Mouse (Mus musculus) forebrain, embryonic 11.5 days (tissue): ENCODE data around the gene Yeats2. TPM values are rescaled to one million over a fixed set of nuclear protein-coding genes. Genes with fewer than 3 reads are reported as not detected.

ENCODE experiments used
- ATAC-seq: fragments of 200-750 bp; cut with Nextera tagmentation; replicated peaks from 2 replicates; pipeline ENCODE4 v1.8.0; 2017; ENCODE audit warnings: moderate TSS enrichment; ENCODE audit not compliant: low FRiP score
- DNase-seq: peaks from one replicate; pipeline ENCODE4 v3.0.0-alpha.2; 2017; ENCODE audit warnings: low spot score
- H3K27ac ChIP-seq: fragments of 300-500 bp; sonication (generic); 2 replicates; pipeline ENCODE4 v1.5.1; 2014; ENCODE audit warnings: low read depth, low read length
- H3K27me3 ChIP-seq: fragments of 300-500 bp; sonication (generic); 2 replicates; pipeline ENCODE4 v1.6.1; 2014; ENCODE audit warnings: mild to moderate bottlenecking, low read length, mixed read lengths; ENCODE audit not compliant: control insufficient read depth, insufficient read depth
- H3K36me3 ChIP-seq: fragments of 300-500 bp; sonication (generic); 2 replicates; pipeline ENCODE4 v1.6.1; 2014; ENCODE audit warnings: mild to moderate bottlenecking, low read length, moderate library complexity, mixed read lengths; ENCODE audit not compliant: control insufficient read depth, insufficient read depth
- H3K4me1 ChIP-seq: fragments of 300-500 bp; sonication (generic); replicated peaks from 2 replicates; pipeline ENCODE4 v1.6.1; 2014; ENCODE audit warnings: low read length, mixed read lengths; ENCODE audit not compliant: control insufficient read depth, insufficient read depth
- H3K4me2 ChIP-seq: fragments of 300-500 bp; sonication (generic); 2 replicates; pipeline ENCODE4 v1.6.1; 2014; ENCODE audit warnings: low read depth, mild to moderate bottlenecking, low read length, moderate library complexity, mixed read lengths; ENCODE audit not compliant: severe bottlenecking
- H3K4me3 ChIP-seq: fragments of 300-500 bp; sonication (generic); 2 replicates; pipeline ENCODE4 v1.5.1; 2014; ENCODE audit warnings: low read depth, low read length
- H3K9ac ChIP-seq: fragments of 300-500 bp; sonication (generic); 2 replicates; pipeline ENCODE4 v1.6.1; 2014; ENCODE audit warnings: low read length
- H3K9me3 ChIP-seq: fragments of 300-500 bp; sonication (generic); 2 replicates; pipeline ENCODE4 v1.6.1; 2016; ENCODE audit warnings: low read length, mixed read lengths; ENCODE audit not compliant: control insufficient read depth
- WGBS: fragments of 180-500 bp; shearing (Covaris S2); extraction: QIAGEN DNeasy Blood & Tissue Kit; methylation state at CpG from one replicate; pipeline ENCODE4 v1.1.7; 2014; 5-methylcytosine and 5-hydroxymethylcytosine counted together
- polyA plus RNA-seq: library from polyadenylated mRNA; unstranded; fragments of >200 nt; fragmentation: Nextera tagmentation; extraction: Ambion mirVana; gene quantifications from 2 replicates; pipeline ENCODE4 v1.2.1, GENCODE M21; 2014

The Yeats2 gene
- polyA plus RNA-seq, 1 experiment from 2014 or later: 51.4 TPM

DNA sequence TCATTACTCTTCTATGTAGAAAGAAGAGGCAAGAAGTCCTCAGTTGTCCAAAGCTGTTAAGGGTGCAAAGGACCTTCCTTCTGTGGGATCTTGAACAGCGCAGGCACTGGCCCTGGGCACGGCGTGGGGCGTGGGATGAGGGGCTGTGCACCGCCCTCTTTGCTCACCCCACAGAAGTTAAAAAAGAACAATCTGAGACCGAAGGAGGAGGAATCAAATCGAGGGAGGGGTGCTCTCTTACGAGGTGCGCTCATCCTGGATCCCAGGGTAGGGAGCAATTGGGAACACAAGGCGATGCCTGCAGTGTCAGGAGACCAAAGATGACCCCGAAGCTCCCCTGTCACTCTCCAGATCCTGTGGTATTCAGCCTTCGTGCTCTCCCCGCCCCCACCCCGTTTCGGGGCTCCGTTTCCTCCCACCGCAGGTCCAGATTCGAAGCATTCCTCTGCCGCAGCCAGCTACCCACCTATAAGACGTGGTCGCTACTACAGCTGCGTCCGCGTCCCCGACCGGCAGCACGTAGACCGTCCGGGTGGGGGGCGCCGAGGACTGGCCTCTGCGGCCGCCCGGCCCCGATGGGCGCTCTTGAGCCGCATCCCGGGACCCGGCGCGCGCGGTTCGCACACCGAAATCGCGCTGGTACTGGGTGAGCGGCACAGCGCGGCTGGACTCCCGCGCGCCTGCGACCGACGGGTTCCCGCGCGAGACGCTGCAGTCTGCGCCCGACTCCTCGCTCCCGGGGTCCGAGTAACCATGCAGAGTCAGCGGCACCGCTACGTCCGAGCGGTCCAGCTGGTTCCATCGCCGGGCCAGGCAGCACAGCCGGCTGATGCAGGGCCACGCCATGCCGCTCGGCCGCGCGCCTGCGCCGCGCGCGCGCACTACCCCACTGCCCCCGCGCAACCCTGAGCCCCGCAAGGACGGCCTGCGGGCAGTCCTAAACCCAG is 99.9 kb downstream of the Yeats2 start, which contains the start of gene Map6d1:
Gene Map6d1 (minus strand): TSS at position 891 of the 947 bp plus-strand sequence.
- Histone ChIP-seq H3K27me3 (no peaks in the 10 kb centered on the region), H3K4me2 (peak within 1 kb of the TSS; percentile 86), H3K4me1 (peaks cover 4% of the 10 kb centered on the region; the same call in 1 of the 2 replicates), H3K4me3 (peak within 1 kb of the TSS; percentile 68), H3K9ac (peak within 1 kb of the TSS; percentile 73), H3K27ac (no peak within 1 kb of the TSS), H3K36me3 (no peaks in the 10 kb centered on the region), H3K9me3 (no peaks in the 10 kb centered on the region)
- ATAC-seq (peak; percentile 84), DNase-seq (peak; percentile 81)
- under 1% methylated on average over 90 of the region's 90 CpGs for WGBS

DNA sequence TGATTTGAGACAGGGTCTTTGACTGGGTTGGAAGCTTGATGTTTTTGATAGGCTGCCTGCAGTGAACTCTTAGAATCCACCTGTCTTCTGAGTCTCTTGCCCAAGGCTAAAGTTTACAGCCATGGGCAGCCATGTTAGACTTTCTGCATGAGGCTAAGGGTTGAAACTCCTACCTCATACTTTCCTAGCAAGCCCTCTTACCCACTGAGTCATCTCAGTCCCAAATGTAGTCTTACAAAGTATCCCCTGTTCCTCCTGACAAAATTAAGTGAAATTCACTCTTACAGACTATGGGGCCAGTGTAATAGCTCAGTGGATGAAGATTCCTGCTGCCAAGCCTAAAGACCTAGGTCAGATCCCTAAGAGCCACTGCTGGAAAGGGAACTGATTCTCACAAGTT is 106.2 kb downstream of the Yeats2 start:
- no peak for ATAC-seq
- no peaks in the 10 kb centered on the region for H3K4me1 ChIP-seq
- no peaks in the 10 kb centered on the region for H3K27me3 ChIP-seq

DNA sequence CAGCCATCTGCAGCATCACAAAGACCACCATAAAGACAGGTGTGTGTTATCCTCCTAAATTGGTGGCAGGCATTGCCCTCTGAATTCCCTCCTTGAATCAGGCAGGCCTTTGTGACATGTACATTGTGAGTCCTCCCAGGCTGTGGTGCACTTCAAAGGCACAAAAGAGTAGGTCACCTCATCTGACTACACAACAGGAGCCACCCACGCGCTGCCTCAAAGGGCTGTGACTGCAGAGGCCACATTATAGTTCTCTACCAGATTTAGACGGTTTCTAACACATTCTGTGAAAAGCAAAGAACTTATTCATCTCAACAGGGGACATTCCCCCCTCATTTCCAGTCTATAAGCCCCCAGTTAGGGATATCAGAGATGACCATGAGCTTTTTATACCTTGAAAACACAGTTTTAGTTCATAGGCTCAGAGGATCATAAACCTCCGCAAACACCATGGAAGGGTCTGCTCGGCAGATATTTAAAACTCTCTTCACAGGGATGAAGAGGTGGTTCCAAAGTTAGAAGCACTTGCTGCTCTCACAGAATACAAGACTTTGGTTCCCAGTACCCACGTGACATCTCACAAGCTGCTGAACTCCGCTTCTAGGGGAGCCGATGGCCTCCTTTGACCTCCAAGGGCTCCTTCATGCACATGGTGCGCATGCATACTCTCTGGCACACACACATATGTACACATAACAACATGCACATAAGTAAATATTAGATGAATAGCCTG is 107.7 kb downstream of the Yeats2 start:
- ATAC-seq (no peak), DNase-seq (no peak)
- H3K27ac ChIP-seq: no peak overlapping the region
- H3K9ac ChIP-seq: no peak overlapping the region
- no peaks in the 10 kb centered on the region for H3K36me3 ChIP-seq
- WGBS: 83% methylated on average over 9 of the region's 9 CpGs
- no peak overlapping the region for H3K4me2 ChIP-seq
- no peaks in the 10 kb centered on the region for H3K4me1 ChIP-seq
- no peaks in the 10 kb centered on the region for H3K9me3 ChIP-seq
- H3K27me3 ChIP-seq: no peaks in the 10 kb centered on the region
- no peak overlapping the region for H3K4me3 ChIP-seq

More for the DNA sequence above, 106.2 kb downstream of the Yeats2 start:
- Histone ChIP-seq H3K27ac (no peak overlapping the region), H3K4me3 (no peak overlapping the region), H3K9ac (no peak overlapping the region), H3K36me3 (no peaks in the 10 kb centered on the region), H3K4me2 (no peak overlapping the region), H3K9me3 (no peaks in the 10 kb centered on the region)
- DNase-seq: no peak

DNA sequence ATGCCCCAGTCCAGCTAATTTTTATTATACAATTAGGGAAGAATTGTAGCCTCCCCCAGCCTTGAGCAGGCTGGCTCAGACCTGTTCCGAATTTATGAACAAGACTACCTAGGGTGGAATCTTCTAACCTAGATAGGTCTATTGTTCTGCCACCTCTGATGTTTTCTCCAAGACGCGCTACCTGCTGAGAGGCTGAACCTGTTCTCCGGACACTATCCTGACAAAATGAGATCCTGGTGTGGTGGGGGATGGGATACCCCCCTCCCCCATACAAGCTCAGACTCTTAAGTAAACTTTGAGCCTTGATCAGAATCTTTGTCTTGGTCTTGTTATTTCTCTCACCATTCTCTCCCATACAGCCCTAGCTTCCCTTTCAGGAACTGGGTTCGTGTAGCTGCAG is 117.1 kb downstream of the Yeats2 start:
- H3K9ac ChIP-seq: no peak overlapping the region
- no peaks in the 10 kb centered on the region for H3K4me1 ChIP-seq
- ATAC-seq (no peak), DNase-seq (no peak)
- H3K36me3 ChIP-seq: no peaks in the 10 kb centered on the region
- H3K4me3 ChIP-seq: no peak overlapping the region
- 84% methylated on average over 5 of the region's 5 CpGs for WGBS
- H3K9me3 ChIP-seq: no peaks in the 10 kb centered on the region
- no peak overlapping the region for H3K27ac ChIP-seq
- H3K4me2 ChIP-seq: no peak overlapping the region
- no peaks in the 10 kb centered on the region for H3K27me3 ChIP-seq

DNA sequence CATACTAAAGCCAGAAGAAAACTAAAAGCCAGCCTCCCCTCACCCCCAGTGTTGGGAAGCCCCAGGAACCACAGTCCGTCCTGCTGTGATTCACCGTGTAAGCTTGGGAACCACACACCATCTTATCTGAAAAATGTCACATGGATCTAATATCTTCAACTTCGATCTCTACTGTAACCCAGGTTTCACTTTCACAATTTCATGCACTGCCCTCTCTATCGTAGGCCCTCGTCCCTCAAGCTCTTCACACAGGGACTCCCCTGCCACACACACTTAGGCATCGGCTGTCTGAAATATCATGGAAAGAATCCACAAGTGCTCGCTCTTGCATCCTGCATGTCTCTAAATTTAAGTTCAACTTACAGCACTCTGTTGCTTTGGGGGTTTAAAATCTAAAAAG is 124.2 kb downstream of the Yeats2 start:
- DNase-seq (no peak), ATAC-seq (no peak)
- no peak overlapping the region for H3K4me3 ChIP-seq
- WGBS: 85% methylated on average over 7 of the region's 7 CpGs
- no peaks in the 10 kb centered on the region for H3K27me3 ChIP-seq
- H3K9ac ChIP-seq: no peak overlapping the region
- no peak overlapping the region for H3K4me2 ChIP-seq
- no peaks in the 10 kb centered on the region for H3K4me1 ChIP-seq
- H3K9me3 ChIP-seq: no peaks in the 10 kb centered on the region
- no peak overlapping the region for H3K27ac ChIP-seq
- no peaks in the 10 kb centered on the region for H3K36me3 ChIP-seq

DNA sequence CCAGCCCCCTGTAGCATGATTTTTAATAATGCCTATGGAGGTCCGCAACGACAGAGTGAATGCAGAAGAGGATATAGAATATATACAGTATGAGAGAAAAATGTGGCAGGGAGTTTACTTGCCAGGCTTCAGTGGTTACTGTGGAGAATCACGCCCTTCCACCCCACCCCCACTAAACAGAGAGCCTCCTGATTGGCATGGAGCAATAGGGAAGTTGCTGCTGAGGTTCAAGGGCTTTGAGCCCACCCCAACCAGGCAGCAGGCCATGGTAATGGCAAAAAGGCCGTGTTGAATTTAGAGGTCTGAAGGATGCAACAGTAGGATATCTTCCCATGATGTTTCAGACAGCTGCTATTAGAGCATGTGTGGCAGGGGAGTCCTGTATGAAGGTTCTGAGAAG is 130.5 kb downstream of the Yeats2 start:
- Histone ChIP-seq H3K27ac (no peak overlapping the region), H3K4me1 (no peaks in the 10 kb centered on the region), H3K27me3 (no peaks in the 10 kb centered on the region), H3K36me3 (no peaks in the 10 kb centered on the region), H3K9ac (no peak overlapping the region), H3K9me3 (no peaks in the 10 kb centered on the region), H3K4me2 (no peak overlapping the region), H3K4me3 (no peak overlapping the region)
- no peak for DNase-seq
- 76% methylated on average over 4 of the region's 4 CpGs for WGBS
- no peak for ATAC-seq

DNA sequence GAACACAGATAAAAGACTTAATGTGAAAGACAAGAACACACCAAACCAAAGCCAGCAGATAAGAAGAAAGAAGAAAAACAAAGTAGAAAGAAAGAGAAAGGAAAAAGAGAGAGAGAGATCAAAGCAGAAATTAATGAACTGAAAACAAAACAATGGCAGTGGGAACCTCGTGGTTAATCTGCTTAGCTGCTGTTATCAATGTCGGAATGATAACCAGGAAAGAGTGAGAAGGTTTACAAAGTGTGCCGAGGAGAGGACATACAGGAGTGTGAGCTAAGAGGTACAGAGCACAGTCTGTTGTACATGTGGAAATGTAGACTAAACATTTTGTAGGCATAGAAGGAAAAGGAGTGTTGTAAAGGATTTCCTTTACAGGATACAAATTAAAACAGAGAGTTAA is 132.1 kb downstream of the Yeats2 start:
- WGBS: 30% methylated on average over 3 of the region's 3 CpGs
- no peaks in the 10 kb centered on the region for H3K4me1 ChIP-seq
- H3K27me3 ChIP-seq: no peaks in the 10 kb centered on the region

DNA sequence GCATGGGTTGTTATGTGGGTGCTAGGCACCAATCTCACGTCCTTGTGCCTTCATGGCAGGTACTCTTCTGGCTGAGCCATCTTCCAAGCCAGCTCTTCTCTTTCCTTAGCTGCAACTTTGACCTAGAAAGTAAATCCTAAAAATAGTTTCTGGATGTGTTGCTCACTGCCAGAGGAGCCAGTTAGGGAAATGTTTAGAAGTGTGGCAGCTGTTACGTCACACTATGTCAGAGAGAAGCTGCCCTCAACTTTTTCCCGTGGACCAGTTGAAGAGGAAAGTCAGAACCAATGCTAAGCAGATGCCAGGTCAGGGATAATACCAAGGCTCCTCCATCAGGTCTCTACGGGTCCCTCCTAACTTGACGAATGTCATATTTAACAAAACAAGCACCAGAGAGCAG is 138.5 kb downstream of the Yeats2 start:
- Histone ChIP-seq H3K27me3 (no peaks in the 10 kb centered on the region), H3K4me3 (no peak overlapping the region)

More for the DNA sequence above, 132.1 kb downstream of the Yeats2 start:
- ATAC-seq (no peak), DNase-seq (no peak)
- Histone ChIP-seq H3K9me3 (no peaks in the 10 kb centered on the region), H3K36me3 (peaks cover 1% of the 10 kb centered on the region; the same call in 1 of the 2 replicates), H3K9ac (no peak overlapping the region), H3K27ac (no peak overlapping the region), H3K4me3 (no peak overlapping the region), H3K4me2 (no peak overlapping the region)

More for the DNA sequence above, 138.5 kb downstream of the Yeats2 start:
- 94% methylated on average over 5 of the region's 5 CpGs for WGBS
- Histone ChIP-seq H3K4me1 (no peaks in the 10 kb centered on the region), H3K27ac (no peak overlapping the region), H3K4me2 (no peak overlapping the region), H3K9me3 (no peaks in the 10 kb centered on the region), H3K9ac (no peak overlapping the region), H3K36me3 (peaks cover 14% of the 10 kb centered on the region)
- DNase-seq (no peak), ATAC-seq (no peak)
